Mouse (Mus musculus) lung, postnatal 0 days (tissue): ENCODE measurements at regions not wholly inside any gene's neighbourhood (a gene's known extent, or its start where the extent isn't known, plus 50 kb on each side); places are given as distances from the start of the nearest gene placed in this dataset.

Experiments used
- ATAC-seq: fragments of 200-750 bp; cut with Nextera tagmentation; 2 replicates; pipeline ENCODE4 v1.8.0; 2017; ENCODE audit warnings: moderate library complexity
- DNase-seq: peaks from one replicate; pipeline ENCODE4 v3.0.0-alpha.2; 2016; ENCODE audit warnings: low spot score
- H3K27ac ChIP-seq: fragments of 300-500 bp; sonication (generic); 2 replicates; pipeline ENCODE4 v1.5.1; 2014; ENCODE audit warnings: antibody characterized with exemption, mild to moderate bottlenecking, low read length, mixed read lengths
- H3K27me3 ChIP-seq: fragments of 300-500 bp; sonication (generic); replicated peaks from 2 replicates; pipeline ENCODE4 v1.6.1; 2014; ENCODE audit warnings: low read length, mixed read lengths; ENCODE audit not compliant: insufficient read depth
- H3K36me3 ChIP-seq: fragments of 300-500 bp; sonication (generic); 2 replicates; pipeline ENCODE4 v1.6.1; 2014; ENCODE audit warnings: low read length, mixed read lengths; ENCODE audit not compliant: insufficient read depth
- H3K4me1 ChIP-seq: fragments of 300-500 bp; sonication (generic); 2 replicates; pipeline ENCODE4 v1.6.1; 2014; ENCODE audit warnings: antibody characterized with exemption, low read depth, low read length, mixed read lengths; ENCODE audit not compliant: insufficient read depth
- H3K4me2 ChIP-seq: fragments of 300-500 bp; sonication (generic); replicated peaks from 2 replicates; pipeline ENCODE4 v1.6.1; 2014; ENCODE audit warnings: low read depth, mild to moderate bottlenecking, low read length, moderate library complexity, mixed read lengths
- H3K4me3 ChIP-seq: fragments of 300-500 bp; sonication (generic); 2 replicates; pipeline ENCODE4 v1.5.1; 2014; ENCODE audit warnings: low read depth, low read length
- H3K9ac ChIP-seq: fragments of 300-500 bp; sonication (generic); replicated peaks from 2 replicates; pipeline ENCODE4 v1.6.1; 2014; ENCODE audit warnings: low read depth, mild to moderate bottlenecking
- H3K9me3 ChIP-seq: fragments of 300-500 bp; sonication (generic); 2 replicates; pipeline ENCODE4 v1.6.1; 2016; ENCODE audit warnings: low read length, mixed read lengths
- CTCF ChIP-seq: IDR thresholded peaks from 2 replicates; pipeline ENCODE4 v1.5.1; 2016; ENCODE audit warnings: antibody characterized with exemption, mild to moderate bottlenecking
- EP300 ChIP-seq: IDR thresholded peaks from 2 replicates; pipeline ENCODE4 v1.6.1; 2016; ENCODE audit warnings: antibody characterized with exemption, mild to moderate bottlenecking, control low read depth
- WGBS: fragments of 180-500 bp; shearing (Covaris S2); extraction: QIAGEN DNeasy Blood & Tissue Kit; methylation state at CpG from one replicate; pipeline ENCODE4 v1.1.7; 2014; 5-methylcytosine and 5-hydroxymethylcytosine counted together

DNA sequence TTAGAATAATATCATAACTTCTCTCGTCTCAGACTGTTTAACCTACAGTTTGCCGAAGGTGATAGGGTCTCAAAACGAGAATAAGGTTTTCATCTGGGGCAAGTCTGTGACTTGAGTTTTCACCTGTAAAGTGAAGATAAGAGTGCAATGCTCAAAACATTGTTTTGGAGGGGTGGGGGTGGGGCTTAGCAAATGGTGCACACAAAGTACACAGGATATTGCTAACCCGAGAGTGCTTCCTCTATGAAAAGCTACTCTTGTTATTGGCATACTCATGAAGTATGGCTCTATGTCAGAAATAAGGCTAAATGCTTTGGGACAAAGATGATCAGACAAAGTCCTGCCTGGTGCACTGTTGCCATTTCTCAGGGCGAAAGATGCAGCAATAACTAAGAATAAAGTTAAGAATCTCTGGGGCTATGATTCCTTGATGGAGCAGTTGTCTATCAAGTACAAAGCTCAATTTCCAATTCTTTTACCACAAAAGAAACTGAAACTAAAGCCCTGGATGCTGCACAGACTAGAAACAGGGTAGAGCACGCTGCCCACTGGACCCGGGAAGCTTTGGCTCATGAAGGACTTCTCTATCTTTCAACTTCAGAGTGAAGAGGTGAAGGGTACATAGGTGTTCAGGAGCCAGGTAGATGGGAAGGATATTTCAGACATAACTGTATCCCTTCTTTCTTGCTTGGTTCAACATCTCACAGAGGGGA lies 350.2 kb downstream of the Foxo1 start:
- WGBS, result 63% methylated on average over 7 of the region's 7 CpGs
- Histone ChIP-seq H3K36me3 (no peaks in the 10 kb centered on the region), H3K9me3 (no peaks in the 10 kb centered on the region), H3K4me1 (0 out of 2 replicates have a peak, but pooled peaks cover 4% of the 10 kb centered on the region), H3K4me3 (no peak overlapping the region), H3K4me2 (no peak overlapping the region), H3K9ac (no peak overlapping the region), H3K27ac (0 out of 2 replicates have a peak overlapping the region, but pooled peaks have one; percentile 32), H3K27me3 (no peaks in the 10 kb centered on the region)
- TF ChIP-seq EP300, result no peak
- TF ChIP-seq CTCF, result no peak
- ATAC-seq (no peak), DNase-seq (no peak)

DNA sequence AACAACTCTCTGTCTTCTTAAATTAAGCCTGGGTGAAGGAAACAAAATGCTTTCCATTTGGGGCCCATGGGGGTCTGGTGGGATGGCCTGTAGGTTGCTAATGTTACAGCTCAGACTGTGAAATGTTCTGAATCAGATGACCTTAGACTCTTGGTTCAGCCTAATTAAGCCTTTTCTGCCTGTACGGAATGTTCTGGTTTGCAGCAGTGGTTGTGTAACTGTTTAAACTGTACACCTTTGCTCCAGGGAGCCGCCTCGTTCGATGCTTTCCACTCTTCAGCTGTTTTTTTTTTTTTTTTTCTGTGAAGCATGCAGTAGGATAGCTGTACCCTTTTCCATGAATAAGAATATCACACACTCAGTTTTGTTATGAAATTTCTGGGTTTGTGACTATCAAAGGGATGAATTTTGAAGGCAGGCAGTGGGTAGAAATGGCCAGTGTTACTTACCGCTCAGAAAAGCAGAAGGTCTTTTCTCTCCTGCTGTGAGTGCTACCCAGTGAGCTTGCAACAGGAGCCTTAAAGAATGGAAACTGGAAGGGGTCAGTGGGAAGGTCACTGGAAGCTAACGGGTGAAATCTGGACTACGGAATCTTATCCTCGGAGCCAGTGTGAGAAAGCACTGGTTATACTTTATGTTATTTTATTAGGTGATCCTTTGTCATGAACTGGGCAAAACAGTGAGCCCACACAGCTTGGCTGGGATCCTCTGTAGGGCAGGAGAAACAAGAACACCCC lies 349.4 kb downstream of the Foxo1 start:
- H3K9ac ChIP-seq, result no peak overlapping the region
- no peaks in the 10 kb centered on the region for H3K27me3 ChIP-seq
- H3K27ac ChIP-seq, result peak overlapping the region; percentile 2; the same call in 1 of the 2 replicates
- TF ChIP-seq CTCF (no peak), EP300 (peak; percentile 91)
- ATAC-seq (peak; percentile 68), DNase-seq (peak; percentile 62)
- H3K4me3 ChIP-seq, result no peak overlapping the region
- 59% methylated on average over 8 of the region's 8 CpGs for WGBS
- no peaks in the 10 kb centered on the region for H3K36me3 ChIP-seq
- H3K4me2 ChIP-seq, result no peak overlapping the region
- 0 out of 2 replicates have a peak, but pooled peaks cover 4% of the 10 kb centered on the region for H3K4me1 ChIP-seq
- no peaks in the 10 kb centered on the region for H3K9me3 ChIP-seq

DNA sequence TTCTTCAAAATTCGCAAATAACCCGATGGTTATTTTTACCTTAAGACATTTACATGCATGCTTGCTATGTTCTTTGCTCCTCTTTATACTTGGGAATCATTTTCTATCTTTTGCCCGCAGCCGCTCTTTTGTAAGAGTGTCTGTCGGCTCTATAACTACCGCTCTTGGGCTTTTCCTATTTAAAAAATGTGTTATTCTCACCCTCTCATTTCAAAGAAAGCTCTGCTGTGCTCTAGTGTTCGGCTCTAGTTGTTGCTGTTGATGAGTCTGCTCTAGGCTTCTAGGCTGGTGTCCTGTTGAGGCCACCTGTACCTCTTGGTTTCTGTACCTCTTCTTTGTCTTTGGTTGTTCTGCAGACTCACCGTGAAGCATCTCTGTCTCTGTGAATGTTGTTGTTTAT lies 343.7 kb downstream of the Foxo1 start:
- H3K27ac ChIP-seq, result no peak overlapping the region
- H3K27me3 ChIP-seq, result no peaks in the 10 kb centered on the region
- TF ChIP-seq EP300 (no peak), CTCF (no peak)
- no peak overlapping the region for H3K9ac ChIP-seq
- no peaks in the 10 kb centered on the region for H3K36me3 ChIP-seq
- WGBS, result 94% methylated on average over 8 of the region's 8 CpGs
- DNase-seq (no peak), ATAC-seq (no peak)
- no peaks in the 10 kb centered on the region for H3K4me1 ChIP-seq
- H3K4me2 ChIP-seq, result no peak overlapping the region
- H3K9me3 ChIP-seq, result 0 out of 2 replicates have a peak, but pooled peaks cover 3% of the 10 kb centered on the region
- H3K4me3 ChIP-seq, result no peak overlapping the region

DNA sequence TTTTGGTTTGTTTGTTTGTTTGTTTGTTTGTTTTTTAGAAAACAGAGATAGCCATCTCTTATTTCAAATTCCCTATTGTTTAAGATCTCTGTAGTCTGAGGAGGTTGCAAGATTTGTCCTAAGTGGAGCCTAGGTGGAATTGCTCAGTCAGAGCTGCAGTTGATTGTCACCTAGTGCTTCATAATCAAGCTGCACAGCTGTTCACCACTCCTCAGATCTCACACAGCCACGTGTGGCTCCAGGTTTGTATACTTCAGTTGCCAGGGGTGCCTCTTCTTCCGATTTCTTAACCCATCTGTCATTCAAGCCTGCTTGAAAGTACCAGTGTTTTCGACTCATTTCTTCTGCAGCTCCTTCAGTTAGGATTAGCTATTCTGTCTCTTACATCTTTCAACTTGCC lies 342.3 kb downstream of the Foxo1 start:
- Histone ChIP-seq H3K9ac (no peak overlapping the region), H3K4me2 (no peak overlapping the region), H3K4me1 (no peaks in the 10 kb centered on the region), H3K4me3 (no peak overlapping the region), H3K36me3 (no peaks in the 10 kb centered on the region), H3K9me3 (0 out of 2 replicates have a peak, but pooled peaks cover 3% of the 10 kb centered on the region), H3K27ac (no peak overlapping the region), H3K27me3 (no peaks in the 10 kb centered on the region)
- TF ChIP-seq EP300, result no peak
- TF ChIP-seq CTCF, result no peak
- ATAC-seq (no peak), DNase-seq (no peak)
- WGBS, result 59% methylated on average over 3 of the region's 3 CpGs

DNA sequence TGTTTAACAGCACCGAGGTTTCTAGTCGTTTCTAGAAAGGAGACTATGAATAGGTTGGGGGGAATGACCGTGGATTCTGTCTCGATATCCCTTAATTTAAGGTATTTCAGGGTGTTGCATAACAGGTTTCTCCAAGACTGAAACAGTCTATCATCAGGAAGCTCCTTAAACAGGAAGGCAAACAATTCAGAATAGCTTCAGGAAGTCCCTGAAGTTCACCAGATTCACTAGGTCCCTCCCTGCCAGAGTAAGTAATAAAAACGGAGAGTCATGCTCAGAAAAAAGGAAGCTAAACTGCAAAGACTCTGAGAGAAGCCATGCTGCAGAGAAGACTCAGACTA lies 339.9 kb downstream of the Foxo1 start:
- Histone ChIP-seq H3K4me2 (no peak overlapping the region), H3K36me3 (no peaks in the 10 kb centered on the region)
- WGBS, result 65% methylated on average over 5 of the region's 5 CpGs

DNA sequence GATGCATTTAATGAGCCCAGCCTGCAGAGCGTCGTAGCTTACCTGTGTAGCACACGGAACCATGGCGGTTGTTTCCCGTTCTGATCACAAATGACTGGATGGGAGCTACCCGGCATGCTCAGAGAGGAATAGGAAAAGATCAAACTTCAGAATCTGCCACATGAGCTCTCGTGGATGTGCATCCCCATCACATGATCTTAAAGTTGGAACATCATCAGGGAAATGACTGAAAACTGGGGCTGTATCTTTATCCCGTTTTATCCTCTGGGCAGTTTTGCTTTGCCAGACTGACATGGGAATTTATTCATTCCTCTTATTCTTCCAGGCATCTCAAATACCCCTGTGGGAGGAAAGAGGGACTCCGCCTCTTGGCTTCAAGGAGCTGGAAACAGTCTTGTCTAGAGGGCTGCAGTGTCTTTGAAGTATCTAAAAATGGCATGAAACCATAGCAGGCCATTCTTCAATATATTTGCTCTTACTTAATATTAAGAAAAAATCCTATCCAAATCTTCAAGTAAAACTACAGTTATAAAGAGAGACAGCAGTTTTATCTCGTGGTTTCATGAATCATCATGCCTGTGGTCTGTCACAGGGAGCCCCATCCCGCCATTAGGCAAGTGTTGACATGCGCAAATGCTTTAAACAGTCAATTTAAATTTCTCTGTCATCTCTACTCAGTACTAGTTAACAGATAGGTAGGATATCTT lies 339.4 kb downstream of the Foxo1 start:
- Histone ChIP-seq H3K4me3 (no peak overlapping the region), H3K9ac (no peak overlapping the region), H3K27me3 (no peaks in the 10 kb centered on the region), H3K36me3 (no peaks in the 10 kb centered on the region), H3K4me2 (no peak overlapping the region), H3K9me3 (0 out of 2 replicates have a peak, but pooled peaks cover 3% of the 10 kb centered on the region), H3K4me1 (no peaks in the 10 kb centered on the region), H3K27ac (no peak overlapping the region)
- 76% methylated on average over 12 of the region's 12 CpGs for WGBS
- DNase-seq, result no peak
- no peak for ATAC-seq
- TF ChIP-seq EP300, result no peak
- no peak for TF ChIP-seq CTCF

More for the DNA sequence above, 339.9 kb downstream of the Foxo1 start:
- no peaks in the 10 kb centered on the region for H3K4me1 ChIP-seq
- no peak overlapping the region for H3K9ac ChIP-seq
- DNase-seq, result no peak
- H3K4me3 ChIP-seq, result no peak overlapping the region
- no peak for TF ChIP-seq EP300
- TF ChIP-seq CTCF, result no peak
- 0 out of 2 replicates have a peak, but pooled peaks cover 3% of the 10 kb centered on the region for H3K9me3 ChIP-seq
- H3K27me3 ChIP-seq, result no peaks in the 10 kb centered on the region
- H3K27ac ChIP-seq, result no peak overlapping the region
- ATAC-seq, result no peak
